Mouse (Mus musculus): ENCODE data around the gene Rhox4c. TPM values are rescaled to one million over a fixed set of nuclear protein-coding genes. Genes with fewer than 3 reads are reported as not detected.
"Not testable (repeated sequence)": the region's sequence is repeated elsewhere in the genome, so short reads cannot be mapped to it uniquely, and the experiment has no call there.

The Rhox4c gene
- total RNA-seq (2014; rRNA removed) (not detected in 2 replicates), polyA plus RNA-seq (2015; fragmentation: Nextera tagmentation; extraction: Ambion mirVana) (not detected in 2 replicates)

DNA sequence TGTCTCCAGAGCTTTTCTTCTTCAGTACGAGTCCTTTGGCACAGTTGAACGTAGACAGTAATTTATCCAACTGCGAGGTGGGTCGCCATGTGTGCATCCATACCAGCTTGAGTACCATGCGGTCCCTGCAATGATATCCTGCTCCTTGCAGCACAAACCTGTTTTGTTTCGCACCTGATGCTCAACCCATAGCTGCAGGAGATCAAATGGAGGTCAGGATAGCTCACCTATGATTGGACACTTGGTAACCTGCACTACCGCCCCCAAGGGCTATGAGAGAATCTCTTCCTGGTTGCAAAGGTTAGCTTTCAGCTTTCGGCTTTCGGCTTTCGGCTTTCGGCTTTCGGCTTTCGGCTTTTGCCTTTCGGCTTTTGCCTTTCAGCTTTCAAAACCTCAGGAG is at the start of gene Rhox4c:
Rhox4c (plus strand) TSS at position 301 of the 400 bp plus-strand sequence.
- H3K9me3 ChIP-seq (ENCODE audit: low read length); H3K27me3 ChIP-seq (ENCODE audit: insufficient read depth, low read length); ATAC-seq; DNase-seq; H3K4me3 ChIP-seq (ENCODE audit: low read depth, low read length); H3K4me2 ChIP-seq (ENCODE audit: low read depth); H3K36me3 ChIP-seq (ENCODE audit: insufficient read depth); H3K9ac ChIP-seq; H3K27ac ChIP-seq (ENCODE audit: low read depth, low read length); H3K4me1 ChIP-seq (ENCODE audit: insufficient read depth): not testable (repeated sequence)
- 93% methylated on average over 14 of the region's 14 CpGs for WGBS

DNA sequence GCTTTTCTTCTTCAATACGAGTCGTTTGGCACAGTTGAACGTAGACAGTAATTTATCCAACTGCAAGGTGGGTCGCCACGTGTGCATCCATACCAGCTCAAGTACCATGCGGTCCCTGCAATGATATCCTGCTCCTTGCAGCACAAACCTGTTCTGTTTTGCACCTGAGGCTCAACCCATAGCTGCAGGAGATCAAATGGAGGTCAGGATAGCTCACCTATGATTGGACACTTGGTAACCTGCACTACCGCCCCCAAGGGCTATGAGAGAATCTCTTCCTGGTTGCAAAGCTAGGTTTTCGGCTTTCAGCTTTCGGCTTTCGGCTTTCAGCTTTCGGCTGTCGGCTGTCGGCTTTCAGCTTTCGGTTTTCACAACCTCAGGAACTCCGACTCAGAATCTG is 47.9 kb upstream of the Rhox4c start, which contains the start of gene Rhox4b:
Rhox4b (plus strand) TSS at position 301 of the 400 bp plus-strand sequence.
- H3K36me3 ChIP-seq (ENCODE audit: insufficient read depth); H3K4me2 ChIP-seq (ENCODE audit: low read depth); ATAC-seq; DNase-seq; H3K4me3 ChIP-seq (ENCODE audit: low read depth, low read length); H3K4me1 ChIP-seq (ENCODE audit: insufficient read depth); H3K27me3 ChIP-seq (ENCODE audit: insufficient read depth, low read length); H3K27ac ChIP-seq (ENCODE audit: low read depth, low read length); H3K9me3 ChIP-seq (ENCODE audit: low read length); H3K9ac ChIP-seq: not testable (repeated sequence)
- 89% methylated on average over 14 of the region's 15 CpGs for WGBS

DNA sequence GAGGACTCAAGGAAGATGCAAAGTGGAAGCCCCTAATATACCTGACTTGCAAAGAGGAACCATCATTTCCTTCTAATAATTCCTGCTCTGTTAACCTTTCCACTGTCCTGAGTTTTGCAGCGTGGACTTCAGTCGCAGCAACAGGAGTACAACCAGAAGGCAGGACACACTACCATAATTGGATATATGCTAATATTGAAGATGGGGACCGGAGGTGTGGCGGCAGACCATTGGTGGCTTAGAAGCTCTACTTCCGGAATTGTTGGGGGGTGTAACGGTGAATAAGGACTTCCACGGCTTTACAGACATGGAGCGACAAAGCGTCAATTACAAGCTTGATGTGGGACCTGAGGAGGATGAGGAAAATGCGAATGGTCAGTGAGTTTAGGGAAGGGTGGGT is 26.8 kb upstream of the Rhox4c start, which contains the start of gene Rhox2c:
Rhox2c (plus strand) TSS at position 301 of the 400 bp plus-strand sequence.
- H3K36me3 ChIP-seq (ENCODE audit: insufficient read depth); H3K27me3 ChIP-seq (ENCODE audit: insufficient read depth, low read length); H3K4me3 ChIP-seq (ENCODE audit: low read depth, low read length); DNase-seq; H3K9me3 ChIP-seq (ENCODE audit: low read length); H3K4me2 ChIP-seq (ENCODE audit: low read depth); ATAC-seq; H3K9ac ChIP-seq; H3K4me1 ChIP-seq (ENCODE audit: insufficient read depth); H3K27ac ChIP-seq (ENCODE audit: low read depth, low read length): not testable (repeated sequence)
- WGBS = 100% methylated on average over 5 of the region's 10 CpGs

DNA sequence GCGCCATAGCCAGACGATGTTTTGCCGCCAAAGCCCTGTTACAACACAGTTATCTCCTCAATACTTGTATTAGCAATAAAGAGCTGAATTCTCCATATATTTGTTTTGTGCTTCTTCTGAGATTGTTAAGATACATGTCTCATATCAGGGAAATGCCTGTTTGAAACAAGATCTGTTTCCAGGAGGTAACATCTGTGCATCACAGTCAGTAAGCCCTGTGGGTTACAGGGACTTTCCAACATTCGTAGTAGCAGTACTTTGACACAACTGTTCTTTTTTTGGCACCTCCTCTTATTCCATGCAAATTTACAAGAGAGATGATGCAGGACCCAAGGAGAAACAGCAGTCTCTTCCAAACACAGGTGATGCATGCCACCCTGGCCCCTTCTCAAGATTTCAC is 21.9 kb upstream of the Rhox4c start, which contains the start of gene Rhox3c:
Rhox3c (plus strand) TSS at position 301 of the 400 bp plus-strand sequence.
- H3K4me3 ChIP-seq (ENCODE audit: low read depth, low read length); H3K9ac ChIP-seq; DNase-seq; H3K27me3 ChIP-seq (ENCODE audit: insufficient read depth, low read length); H3K36me3 ChIP-seq (ENCODE audit: insufficient read depth); H3K27ac ChIP-seq (ENCODE audit: low read depth, low read length); H3K4me1 ChIP-seq (ENCODE audit: insufficient read depth); H3K4me2 ChIP-seq (ENCODE audit: low read depth); H3K9me3 ChIP-seq (ENCODE audit: low read length); ATAC-seq: not testable (repeated sequence)
- 89% methylated on average over 3 of the region's 4 CpGs for WGBS

DNA sequence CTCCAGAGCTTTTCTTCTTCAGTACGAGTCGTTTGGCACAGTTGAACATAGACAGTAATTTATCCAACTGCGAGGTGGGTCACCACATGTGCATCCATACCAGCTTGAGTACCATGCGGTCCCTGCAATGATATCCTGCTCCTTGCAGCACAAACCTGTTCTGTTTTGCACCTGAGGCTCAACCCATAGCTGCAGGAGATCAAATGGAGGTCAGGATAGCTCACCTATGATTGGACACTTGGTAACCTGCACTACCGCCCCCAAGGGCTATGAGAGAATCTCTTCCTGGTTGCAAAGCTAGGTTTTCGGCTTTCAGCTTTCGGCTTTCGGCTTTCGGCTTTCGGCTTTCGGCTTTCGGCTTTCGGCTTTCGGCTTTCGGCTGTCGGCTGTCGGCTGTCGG is 33.9 kb downstream of the Rhox4c start, which contains the start of gene Rhox4d:
Rhox4d (plus strand) TSS at position 301 of the 400 bp plus-strand sequence.
- not testable (repeated sequence) for H3K36me3 ChIP-seq (ENCODE audit: insufficient read depth); H3K27me3 ChIP-seq (ENCODE audit: insufficient read depth, low read length); H3K4me2 ChIP-seq (ENCODE audit: low read depth); H3K27ac ChIP-seq (ENCODE audit: low read depth, low read length); H3K9ac ChIP-seq; H3K4me1 ChIP-seq (ENCODE audit: insufficient read depth); DNase-seq; H3K4me3 ChIP-seq (ENCODE audit: low read depth, low read length); ATAC-seq; H3K9me3 ChIP-seq (ENCODE audit: low read length)
- WGBS = 92% methylated on average over 16 of the region's 18 CpGs

DNA sequence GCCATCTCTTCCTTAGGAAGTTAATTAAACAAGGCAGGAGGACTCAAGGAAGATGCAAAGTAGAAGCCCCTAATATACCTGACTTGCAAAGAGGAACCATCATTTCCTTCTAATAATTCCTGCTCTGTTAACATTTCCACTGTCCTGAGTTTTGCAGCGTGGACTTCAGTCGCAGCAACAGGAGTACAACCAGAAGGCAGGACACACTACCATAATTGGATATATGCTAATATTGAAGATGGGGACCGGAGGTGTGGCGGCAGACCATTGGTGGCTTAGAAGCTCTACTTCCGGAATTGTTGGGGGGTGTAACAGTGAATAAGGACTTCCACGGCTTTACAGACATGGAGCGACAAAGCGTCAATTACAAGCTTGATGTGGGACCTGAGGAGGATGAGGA is 50.0 kb downstream of the Rhox4c start, which contains the start of gene Rhox2e:
Rhox2e (plus strand) TSS at position 301 of the 400 bp plus-strand sequence.
- DNase-seq; ATAC-seq; H3K9ac ChIP-seq; H3K27ac ChIP-seq (ENCODE audit: low read depth, low read length); H3K36me3 ChIP-seq (ENCODE audit: insufficient read depth); H3K4me3 ChIP-seq (ENCODE audit: low read depth, low read length); H3K4me1 ChIP-seq (ENCODE audit: insufficient read depth); H3K27me3 ChIP-seq (ENCODE audit: insufficient read depth, low read length); H3K9me3 ChIP-seq (ENCODE audit: low read length); H3K4me2 ChIP-seq (ENCODE audit: low read depth): not testable (repeated sequence)
- 88% methylated on average over 2 of the region's 8 CpGs for WGBS

Other genes with a start within 250 kb of the Rhox4c start
- gene Rhox2a, start 235.4 kb upstream of the Rhox4c start, total RNA-seq (2014; rRNA removed) = not detected in 2 replicates
- gene Rhox2a, start 235.4 kb upstream of the Rhox4c start, polyA plus RNA-seq (2015; fragmentation: Nextera tagmentation; extraction: Ambion mirVana) = not detected in 2 replicates
- gene Rhox3a, start 230.4 kb upstream of the Rhox4c start, total RNA-seq (2014; rRNA removed) = not detected in 2 replicates
- gene Rhox3a, start 230.4 kb upstream of the Rhox4c start, polyA plus RNA-seq (2015; fragmentation: Nextera tagmentation; extraction: Ambion mirVana) = not detected in 2 replicates
- gene Rhox4a, start 215.0 kb upstream of the Rhox4c start, total RNA-seq (2014; rRNA removed) = not detected in 2 replicates
- not detected in 2 replicates for gene Rhox4a, start 215.0 kb upstream of the Rhox4c start, polyA plus RNA-seq (2015; fragmentation: Nextera tagmentation; extraction: Ambion mirVana)
- not detected in 2 replicates for gene Rhox3a2, start 100.3 kb upstream of the Rhox4c start, total RNA-seq (2014; rRNA removed)
- gene Rhox3a2, start 100.3 kb upstream of the Rhox4c start, polyA plus RNA-seq (2015; fragmentation: Nextera tagmentation; extraction: Ambion mirVana) = not detected in 2 replicates
- not detected in 2 replicates for gene Rhox4a2, start 89.5 kb upstream of the Rhox4c start, total RNA-seq (2014; rRNA removed)
- not detected in 2 replicates for gene Rhox4a2, start 89.5 kb upstream of the Rhox4c start, polyA plus RNA-seq (2015; fragmentation: Nextera tagmentation; extraction: Ambion mirVana)
- not detected in 2 replicates for gene Rhox2b, start 68.3 kb upstream of the Rhox4c start, total RNA-seq (2014; rRNA removed)
- not detected in 2 replicates for gene Rhox2b, start 68.3 kb upstream of the Rhox4c start, polyA plus RNA-seq (2015; fragmentation: Nextera tagmentation; extraction: Ambion mirVana)
- gene Rhox4b, start 47.8 kb upstream of the Rhox4c start, total RNA-seq (2014; rRNA removed) = not detected in 2 replicates
- not detected in 2 replicates for gene Rhox4b, start 47.8 kb upstream of the Rhox4c start, polyA plus RNA-seq (2015; fragmentation: Nextera tagmentation; extraction: Ambion mirVana)
- gene Rhox2c, start 26.7 kb upstream of the Rhox4c start, total RNA-seq (2014; rRNA removed) = not detected in 2 replicates
- gene Rhox2c, start 26.7 kb upstream of the Rhox4c start, polyA plus RNA-seq (2015; fragmentation: Nextera tagmentation; extraction: Ambion mirVana) = not detected in 2 replicates
- not detected in 2 replicates for gene Rhox3c, start 21.8 kb upstream of the Rhox4c start, total RNA-seq (2014; rRNA removed)
- not detected in 2 replicates for gene Rhox3c, start 21.8 kb upstream of the Rhox4c start, polyA plus RNA-seq (2015; fragmentation: Nextera tagmentation; extraction: Ambion mirVana)
- not detected in 2 replicates for gene Rhox2d, start 13.1 kb downstream of the Rhox4c start, total RNA-seq (2014; rRNA removed)
- not detected in 2 replicates for gene Rhox2d, start 13.1 kb downstream of the Rhox4c start, polyA plus RNA-seq (2015; fragmentation: Nextera tagmentation; extraction: Ambion mirVana)
- gene Rhox4d, start 34.0 kb downstream of the Rhox4c start, total RNA-seq (2014; rRNA removed) = not detected in 2 replicates
- not detected in 2 replicates for gene Rhox4d, start 34.0 kb downstream of the Rhox4c start, polyA plus RNA-seq (2015; fragmentation: Nextera tagmentation; extraction: Ambion mirVana)
- not detected in 2 replicates for gene Rhox2e, start 50.1 kb downstream of the Rhox4c start, total RNA-seq (2014; rRNA removed)
- gene Rhox2e, start 50.1 kb downstream of the Rhox4c start, polyA plus RNA-seq (2015; fragmentation: Nextera tagmentation; extraction: Ambion mirVana) = not detected in 2 replicates
- gene Rhox3e, start 61.7 kb downstream of the Rhox4c start, total RNA-seq (2014; rRNA removed) = not detected in 2 replicates
- not detected in 2 replicates for gene Rhox3e, start 61.7 kb downstream of the Rhox4c start, polyA plus RNA-seq (2015; fragmentation: Nextera tagmentation; extraction: Ambion mirVana)
- not detected in 2 replicates for gene Rhox4e, start 77.1 kb downstream of the Rhox4c start, total RNA-seq (2014; rRNA removed)
- not detected in 2 replicates for gene Rhox4e, start 77.1 kb downstream of the Rhox4c start, polyA plus RNA-seq (2015; fragmentation: Nextera tagmentation; extraction: Ambion mirVana)
- not detected in 2 replicates for gene Rhox2f, start 91.1 kb downstream of the Rhox4c start, total RNA-seq (2014; rRNA removed)
- gene Rhox2f, start 91.1 kb downstream of the Rhox4c start, polyA plus RNA-seq (2015; fragmentation: Nextera tagmentation; extraction: Ambion mirVana) = not detected in 2 replicates
- not detected in 2 replicates for gene Rhox3f, start 100.7 kb downstream of the Rhox4c start, total RNA-seq (2014; rRNA removed)
- gene Rhox3f, start 100.7 kb downstream of the Rhox4c start, polyA plus RNA-seq (2015; fragmentation: Nextera tagmentation; extraction: Ambion mirVana) = not detected in 2 replicates
- not detected in 2 replicates for gene Rhox4f, start 127.4 kb downstream of the Rhox4c start, total RNA-seq (2014; rRNA removed)
- gene Rhox4f, start 127.4 kb downstream of the Rhox4c start, polyA plus RNA-seq (2015; fragmentation: Nextera tagmentation; extraction: Ambion mirVana) = not detected in 2 replicates
- not detected in 2 replicates for gene Rhox3g, start 148.3 kb downstream of the Rhox4c start, total RNA-seq (2014; rRNA removed)
- not detected in 2 replicates for gene Rhox3g, start 148.3 kb downstream of the Rhox4c start, polyA plus RNA-seq (2015; fragmentation: Nextera tagmentation; extraction: Ambion mirVana)
- not detected in 2 replicates for gene Rhox2g, start 163.1 kb downstream of the Rhox4c start, total RNA-seq (2014; rRNA removed)
- gene Rhox2g, start 163.1 kb downstream of the Rhox4c start, polyA plus RNA-seq (2015; fragmentation: Nextera tagmentation; extraction: Ambion mirVana) = not detected in 2 replicates
- not detected in 2 replicates for gene Rhox4g, start 171.0 kb downstream of the Rhox4c start, total RNA-seq (2014; rRNA removed)
- gene Rhox4g, start 171.0 kb downstream of the Rhox4c start, polyA plus RNA-seq (2015; fragmentation: Nextera tagmentation; extraction: Ambion mirVana) = not detected in 2 replicates
- gene Rhox3h, start 188.4 kb downstream of the Rhox4c start, total RNA-seq (2014; rRNA removed) = not detected in 2 replicates
- gene Rhox3h, start 188.4 kb downstream of the Rhox4c start, polyA plus RNA-seq (2015; fragmentation: Nextera tagmentation; extraction: Ambion mirVana) = not detected in 2 replicates
- not detected in 2 replicates for gene Rhox2h, start 192.9 kb downstream of the Rhox4c start, total RNA-seq (2014; rRNA removed)
- not detected in 2 replicates for gene Rhox2h, start 192.9 kb downstream of the Rhox4c start, polyA plus RNA-seq (2015; fragmentation: Nextera tagmentation; extraction: Ambion mirVana)

Measured in forebrain, postnatal 0 days (tissue).